Mouse (Mus musculus): ENCODE data around the gene Zfhx3. TPM values are rescaled to one million over a fixed set of nuclear protein-coding genes. Genes with fewer than 3 reads are reported as not detected.

Zfhx3 gene
- polyA plus RNA-seq, 1 experiment from 2014 or later = 3.3 TPM

GRCm38 (mm10) chr8:108720840-108721239 lies 778.4 kb downstream of the Zfhx3 start:
- no peaks in the 10 kb centered on the region for H3K9me3 ChIP-seq (replicated peaks; ENCODE audit: control insufficient read depth, low read length)
- no peak overlapping the region for H3K4me3 ChIP-seq (ENCODE audit: low read length)
- H3K36me3 ChIP-seq (ENCODE audit: control insufficient read depth, insufficient read depth) = no peaks in the 10 kb centered on the region
- H3K27me3 ChIP-seq (ENCODE audit: control insufficient read depth, insufficient read depth, low read length) = no peaks in the 10 kb centered on the region
- H3K9ac ChIP-seq (ENCODE audit: low read length) = no peak overlapping the region
- H3K4me2 ChIP-seq (ENCODE audit: low read depth, low read length) = no peak overlapping the region
- no peak overlapping the region for H3K27ac ChIP-seq (ENCODE audit: low read length)
- 57% methylated on average over 4 of the region's 4 CpGs for WGBS
- no peak for ATAC-seq (replicated peaks; ENCODE audit: extremely low read depth, insufficient read depth, low FRiP score)
- H3K4me1 ChIP-seq (ENCODE audit: control insufficient read depth, insufficient read depth, low read length) = peaks cover 29% of the 10 kb centered on the region

- Histone ChIP-seq H3K27me3 (ENCODE audit: control insufficient read depth, insufficient read depth, low read length) (no peaks in the 10 kb centered on the region), H3K4me1 (ENCODE audit: control insufficient read depth, insufficient read depth, low read length) (peaks cover 20% of the 10 kb centered on the region), H3K4me3 (ENCODE audit: low read length) (no peak overlapping the region), H3K9ac (ENCODE audit: low read length) (no peak overlapping the region), H3K36me3 (ENCODE audit: control insufficient read depth, insufficient read depth) (no peaks in the 10 kb centered on the region), H3K27ac (ENCODE audit: low read length) (0 out of 2 replicates have a peak overlapping the region, but pooled peaks have one; percentile 44), H3K4me2 (ENCODE audit: low read depth, low read length) (no peak overlapping the region), H3K9me3 (replicated peaks; ENCODE audit: control insufficient read depth, low read length) (no peaks in the 10 kb centered on the region)
- 28% methylated on average over 8 of the region's 8 CpGs for WGBS
- ATAC-seq (replicated peaks; ENCODE audit: extremely low read depth, insufficient read depth, low FRiP score) = peak; percentile 42; the same call in 1 of the 2 replicates
These were observed 780.4 kb downstream of the Zfhx3 start for GRCm38 (mm10) chr8:108722671-108723513.

GRCm38 (mm10) chr8:108723636-108724035 lies 781.2 kb downstream of the Zfhx3 start:
- Histone ChIP-seq H3K4me3 (ENCODE audit: low read length) (no peak overlapping the region), H3K4me1 (ENCODE audit: control insufficient read depth, insufficient read depth, low read length) (peaks cover 20% of the 10 kb centered on the region), H3K36me3 (ENCODE audit: control insufficient read depth, insufficient read depth) (no peaks in the 10 kb centered on the region), H3K4me2 (ENCODE audit: low read depth, low read length) (no peak overlapping the region), H3K27me3 (ENCODE audit: control insufficient read depth, insufficient read depth, low read length) (no peaks in the 10 kb centered on the region), H3K9ac (ENCODE audit: low read length) (no peak overlapping the region), H3K9me3 (replicated peaks; ENCODE audit: control insufficient read depth, low read length) (no peaks in the 10 kb centered on the region), H3K27ac (ENCODE audit: low read length) (no peak overlapping the region)
- ATAC-seq (replicated peaks; ENCODE audit: extremely low read depth, insufficient read depth, low FRiP score) = no peak
- WGBS = 66% methylated on average over 11 of the region's 11 CpGs

DNA sequence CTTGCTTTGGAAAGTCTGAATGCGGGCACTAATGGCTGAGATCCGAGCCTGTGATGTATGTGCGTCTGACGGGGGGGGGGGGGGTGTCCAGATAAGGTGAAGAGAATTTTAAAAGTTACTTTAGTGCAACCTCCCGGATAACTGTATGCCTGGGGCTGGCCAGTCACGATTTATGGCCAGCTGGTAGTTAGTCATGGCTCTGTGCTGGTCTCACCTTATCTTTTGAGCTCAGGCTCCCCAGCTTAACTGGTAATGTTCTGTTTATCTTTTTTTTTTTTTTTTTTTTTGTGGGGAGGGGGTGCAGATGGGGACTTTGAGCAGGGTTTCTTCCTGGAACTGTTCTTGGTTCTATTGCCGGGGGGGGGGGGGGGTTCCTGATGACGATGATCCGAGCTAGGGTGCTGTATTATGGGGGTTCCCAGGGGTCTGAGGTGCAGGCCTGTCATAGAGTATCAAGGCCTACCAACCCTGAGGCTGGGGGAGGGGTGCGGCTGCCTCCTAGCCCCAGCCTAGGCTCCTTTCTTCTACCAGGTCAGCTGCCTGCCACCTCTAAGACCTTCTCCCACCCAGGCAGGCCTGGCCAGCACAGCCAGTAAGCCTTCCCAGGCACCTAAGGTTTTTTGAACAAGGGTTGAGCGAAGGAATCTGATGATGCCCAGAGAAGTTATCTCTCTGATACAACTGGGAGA lies 782.5 kb downstream of the Zfhx3 start:
- WGBS = 60% methylated on average over 11 of the region's 11 CpGs
- H3K9ac ChIP-seq (ENCODE audit: low read length) = no peak overlapping the region
- H3K36me3 ChIP-seq (ENCODE audit: control insufficient read depth, insufficient read depth) = no peaks in the 10 kb centered on the region
- no peak for ATAC-seq (replicated peaks; ENCODE audit: extremely low read depth, insufficient read depth, low FRiP score)
- peaks cover 25% of the 10 kb centered on the region for H3K4me1 ChIP-seq (ENCODE audit: control insufficient read depth, insufficient read depth, low read length)
- H3K27ac ChIP-seq (ENCODE audit: low read length) = no peak overlapping the region
- no peak overlapping the region for H3K4me3 ChIP-seq (ENCODE audit: low read length)
- H3K9me3 ChIP-seq (replicated peaks; ENCODE audit: control insufficient read depth, low read length) = no peaks in the 10 kb centered on the region
- no peak overlapping the region for H3K4me2 ChIP-seq (ENCODE audit: low read depth, low read length)
- no peaks in the 10 kb centered on the region for H3K27me3 ChIP-seq (ENCODE audit: control insufficient read depth, insufficient read depth, low read length)

DNA sequence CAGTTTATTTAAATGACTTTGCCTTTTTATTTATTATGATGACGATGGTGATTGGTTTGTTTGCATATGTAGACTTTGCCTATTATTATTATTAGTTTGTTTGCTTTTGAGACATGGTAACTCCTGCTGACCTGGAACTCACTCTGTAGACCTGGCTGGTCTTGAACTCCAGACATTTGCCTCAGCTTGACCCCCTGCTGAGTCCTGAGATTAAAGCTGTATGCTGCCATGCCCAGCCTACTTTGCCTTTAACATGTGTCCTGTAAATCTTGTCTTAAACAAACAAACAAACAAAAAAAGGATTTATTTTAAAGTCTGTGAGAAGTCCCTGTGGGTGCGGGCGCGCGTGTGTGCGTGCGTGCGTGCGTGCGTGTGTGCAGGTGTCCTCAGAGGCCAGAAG lies 783.2 kb downstream of the Zfhx3 start:
- H3K9me3 ChIP-seq (replicated peaks; ENCODE audit: control insufficient read depth, low read length) = no peaks in the 10 kb centered on the region
- H3K4me3 ChIP-seq (ENCODE audit: low read length) = no peak overlapping the region
- no peak overlapping the region for H3K9ac ChIP-seq (ENCODE audit: low read length)
- H3K27me3 ChIP-seq (ENCODE audit: control insufficient read depth, insufficient read depth, low read length) = no peaks in the 10 kb centered on the region
- H3K27ac ChIP-seq (ENCODE audit: low read length) = no peak overlapping the region
- peaks cover 27% of the 10 kb centered on the region for H3K4me1 ChIP-seq (ENCODE audit: control insufficient read depth, insufficient read depth, low read length)
- no peak for ATAC-seq (replicated peaks; ENCODE audit: extremely low read depth, insufficient read depth, low FRiP score)
- no peaks in the 10 kb centered on the region for H3K36me3 ChIP-seq (ENCODE audit: control insufficient read depth, insufficient read depth)
- H3K4me2 ChIP-seq (ENCODE audit: low read depth, low read length) = no peak overlapping the region
- whole genome bisulfite sequencing = 88% methylated on average over 10 of the region's 10 CpGs

DNA sequence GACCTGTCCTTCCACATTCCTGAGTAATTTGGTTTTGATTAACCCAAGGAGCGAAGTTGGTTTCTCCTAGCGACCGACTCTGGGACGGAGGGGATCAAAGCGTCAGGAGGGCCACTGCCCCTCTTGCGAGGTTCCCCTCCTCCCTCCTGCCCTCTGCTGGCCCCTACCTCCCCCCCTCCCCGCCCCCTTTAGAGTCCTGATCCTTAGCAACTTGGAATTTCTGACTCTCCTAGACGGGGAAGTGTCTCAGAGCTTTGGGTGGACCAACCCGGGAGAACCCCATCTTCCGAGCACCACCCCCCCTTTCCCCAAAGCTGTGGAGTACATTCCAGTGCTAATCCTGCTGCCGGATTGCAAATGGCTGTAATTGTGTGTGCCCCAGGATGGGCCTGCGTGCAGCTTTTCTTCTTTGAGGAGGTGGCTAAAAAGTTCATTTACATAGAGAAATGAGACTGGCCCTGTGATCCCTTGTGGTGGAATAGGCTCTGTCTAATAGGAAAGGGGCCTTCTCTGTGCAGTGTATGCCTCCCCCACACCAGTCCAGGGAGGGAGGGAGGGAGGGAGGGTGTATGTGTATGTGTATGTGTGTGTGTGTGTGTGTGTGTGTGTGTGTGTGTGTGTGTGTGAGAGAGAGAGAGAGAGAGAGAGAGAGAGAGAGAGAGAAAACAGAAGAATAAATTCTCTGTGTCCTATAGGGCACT lies 784.2 kb downstream of the Zfhx3 start:
- no peak for ATAC-seq (replicated peaks; ENCODE audit: extremely low read depth, insufficient read depth, low FRiP score)
- no peaks in the 10 kb centered on the region for H3K9me3 ChIP-seq (replicated peaks; ENCODE audit: control insufficient read depth, low read length)
- 29% methylated on average over 12 of the region's 12 CpGs for WGBS
- no peak overlapping the region for H3K4me3 ChIP-seq (ENCODE audit: low read length)
- no peak overlapping the region; the same call in 1 of the 2 replicates for H3K4me2 ChIP-seq (ENCODE audit: low read depth, low read length)
- H3K27ac ChIP-seq (ENCODE audit: low read length) = no peak overlapping the region
- H3K9ac ChIP-seq (ENCODE audit: low read length) = no peak overlapping the region
- H3K27me3 ChIP-seq (ENCODE audit: control insufficient read depth, insufficient read depth, low read length) = no peaks in the 10 kb centered on the region
- H3K36me3 ChIP-seq (ENCODE audit: control insufficient read depth, insufficient read depth) = no peaks in the 10 kb centered on the region
- H3K4me1 ChIP-seq (ENCODE audit: control insufficient read depth, insufficient read depth, low read length) = peaks cover 31% of the 10 kb centered on the region

- WGBS = 38% methylated on average over 2 of the region's 2 CpGs
These were observed 786.7 kb downstream of the Zfhx3 start for GRCm38 (mm10) chr8:108729169-108729568.

GRCm38 (mm10) chr8:108729667-108730329 lies 787.4 kb downstream of the Zfhx3 start:
- H3K4me1 ChIP-seq (ENCODE audit: control insufficient read depth, insufficient read depth, low read length) = peaks cover 24% of the 10 kb centered on the region
- H3K27me3 ChIP-seq (ENCODE audit: control insufficient read depth, insufficient read depth, low read length) = no peaks in the 10 kb centered on the region
- no peak overlapping the region for H3K4me2 ChIP-seq (ENCODE audit: low read depth, low read length)
- H3K36me3 ChIP-seq (ENCODE audit: control insufficient read depth, insufficient read depth) = no peaks in the 10 kb centered on the region
- 44% methylated on average over 12 of the region's 12 CpGs for WGBS
- no peak overlapping the region for H3K4me3 ChIP-seq (ENCODE audit: low read length)
- H3K9me3 ChIP-seq (replicated peaks; ENCODE audit: control insufficient read depth, low read length) = no peaks in the 10 kb centered on the region
- H3K27ac ChIP-seq (ENCODE audit: low read length) = no peak overlapping the region
- H3K9ac ChIP-seq (ENCODE audit: low read length) = no peak overlapping the region
- ATAC-seq (replicated peaks; ENCODE audit: extremely low read depth, insufficient read depth, low FRiP score) = no peak

More at GRCm38 (mm10) chr8:108729169-108729568, 786.7 kb downstream of the Zfhx3 start:
- H3K36me3 ChIP-seq (ENCODE audit: control insufficient read depth, insufficient read depth) = no peaks in the 10 kb centered on the region
- no peak overlapping the region for H3K4me3 ChIP-seq (ENCODE audit: low read length)
- peaks cover 24% of the 10 kb centered on the region for H3K4me1 ChIP-seq (ENCODE audit: control insufficient read depth, insufficient read depth, low read length)
- no peaks in the 10 kb centered on the region for H3K27me3 ChIP-seq (ENCODE audit: control insufficient read depth, insufficient read depth, low read length)
- H3K9ac ChIP-seq (ENCODE audit: low read length) = no peak overlapping the region
- ATAC-seq (replicated peaks; ENCODE audit: extremely low read depth, insufficient read depth, low FRiP score) = no peak
- H3K9me3 ChIP-seq (replicated peaks; ENCODE audit: control insufficient read depth, low read length) = no peaks in the 10 kb centered on the region
- H3K27ac ChIP-seq (ENCODE audit: low read length) = no peak overlapping the region
- H3K4me2 ChIP-seq (ENCODE audit: low read depth, low read length) = no peak overlapping the region

Measured in heart, embryonic 16.5 days (tissue).